Mouse (Mus musculus): ENCODE results near the gene Tnpo2. TPM values are rescaled to one million over a fixed set of nuclear protein-coding genes. Genes with fewer than 3 reads are reported as not detected.

The Tnpo2 gene
- total and polyA plus RNA-seq, 3 experiments, result 29.2 to 86.8 (median 62.3) TPM

DNA sequence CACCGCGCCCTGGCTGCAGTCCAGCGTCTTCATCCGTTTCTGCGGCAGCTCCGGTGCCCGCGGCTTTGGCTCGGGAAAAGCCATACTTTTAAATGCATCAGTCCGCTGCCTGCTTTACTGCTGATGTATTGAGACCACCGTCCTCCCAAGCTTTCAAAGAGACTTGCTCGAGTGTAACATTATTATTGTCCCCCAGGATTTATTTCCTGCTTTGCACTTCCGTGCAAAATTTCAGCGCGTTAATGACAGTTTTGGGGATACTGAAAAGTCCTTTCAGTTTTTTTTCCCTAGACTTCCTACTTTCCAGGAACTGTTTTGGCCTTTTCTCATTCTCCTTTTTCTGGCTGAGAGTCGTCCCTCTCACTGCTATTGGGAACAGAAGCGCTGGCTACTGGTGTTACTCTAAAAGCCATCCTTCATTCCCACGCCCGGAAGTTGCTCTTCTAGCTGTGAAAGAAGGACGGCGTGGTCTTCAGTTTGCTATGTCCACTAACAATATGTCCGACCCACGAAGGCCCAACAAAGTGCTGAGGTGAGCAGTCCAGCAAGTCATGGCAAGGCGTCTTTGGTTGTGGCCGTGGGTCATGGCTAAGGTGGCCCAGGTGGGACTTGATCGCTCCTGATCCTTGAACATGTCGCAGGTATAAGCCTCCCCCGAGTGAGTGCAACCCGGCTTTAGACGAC, 44.0 kb downstream of the Tnpo2 start, which contains the start of gene Wdr83os (continued):
- TF ChIP-seq SIN3A (IDR thresholded peaks at IDR 0.05; ENCODE audit: low read length) (peak; percentile 84), USF1 (IDR thresholded peaks at IDR 0.05; ENCODE audit: low read depth, low read length) (no peak), SMC3 (IDR thresholded peaks at IDR 0.05; ENCODE audit: low read depth, low read length) (peak; percentile 2; the same call in 1 of the 2 replicates), USF2 (IDR thresholded peaks at IDR 0.05; ENCODE audit: borderline replicate concordance in 1 of 2, insufficient read depth in 1 of 2, low read depth in 1 of 2, low read length in 2 of 2) (no peak), TCF12 (IDR thresholded peaks at IDR 0.05; ENCODE audit: low read depth, low read length) (no peak), MEF2A (IDR thresholded peaks at IDR 0.05; ENCODE audit: extremely low read depth, insufficient replicate concordance, low read depth, low read length, poor library complexity, severe bottlenecking) (no peak), UBTF (IDR thresholded peaks at IDR 0.05; ENCODE audit: borderline replicate concordance, insufficient read depth, low read depth, low read length) (no peak), NELFE (IDR thresholded peaks at IDR 0.05; ENCODE audit: low read depth, low read length) (no peak; the same call in 1 of the 2 replicates), CHD2 (IDR thresholded peaks at IDR 0.05; ENCODE audit: low read length) (no peak)

DNA sequence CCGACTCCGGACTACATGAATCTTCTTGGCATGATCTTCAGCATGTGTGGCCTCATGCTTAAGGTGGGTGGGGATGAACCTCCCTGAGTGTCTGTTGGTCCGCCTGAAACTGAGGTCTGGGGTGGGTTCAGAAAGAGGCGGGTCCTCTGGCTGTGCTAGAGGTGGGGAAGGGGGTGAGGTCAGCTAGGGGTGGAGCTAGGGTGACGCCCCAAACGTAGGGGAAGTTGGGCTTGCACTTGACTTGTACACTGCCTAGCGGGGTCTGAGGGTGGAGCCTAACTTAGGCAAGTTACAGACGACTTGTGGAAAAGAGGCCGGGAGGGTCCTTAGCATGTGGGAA, 44.5 kb downstream of the Tnpo2 start, which contains the start of gene Wdr83:
TSS of gene Wdr83 (minus strand) at position 91 of the 340 bp plus-strand sequence.
- peaks cover 8 to 30% of the 10 kb centered on the region in 2 experiments for H3K4me1 ChIP-seq (ENCODE audit: control insufficient read depth in 1 of 2, insufficient read depth in 2 of 2, low read length in 2 of 2)
- peak within 1 kb of the TSS; percentile 97 for H3K27ac ChIP-seq (ENCODE audit: control insufficient read depth, low read depth, low read length)
- peak within 1 kb of the TSS; percentile 89 for H3K9ac ChIP-seq (ENCODE audit: control insufficient read depth, low read depth, low read length, poor library complexity, severe bottlenecking)
- TF ChIP-seq TBP (IDR thresholded peaks at IDR 0.05; ENCODE audit: low read depth, low read length) (0 out of 2 replicates have a peak, but pooled peaks have one; percentile 32), USF1 (IDR thresholded peaks at IDR 0.05; ENCODE audit: low read depth, low read length) (no peak), RAD21 (IDR thresholded peaks at IDR 0.05; ENCODE audit: low read depth, low read length) (no peak), EP300 (IDR thresholded peaks at IDR 0.05; ENCODE audit: low read depth in 1 of 2, low read length in 2 of 2) (peak; percentile 14 to 20; a peak in 1 of 4 replicates), ELF1 (IDR thresholded peaks at IDR 0.05; ENCODE audit: low read depth, low read length) (0 out of 2 replicates have a peak, but pooled peaks have one; percentile 35), TCF12 (IDR thresholded peaks at IDR 0.05; ENCODE audit: low read depth, low read length) (0 out of 2 replicates have a peak, but pooled peaks have one; percentile 26), MAZ (IDR thresholded peaks at IDR 0.05; ENCODE audit: low read depth, low read length) (peak; percentile 70; the same call in 1 of the 2 replicates), NELFE (IDR thresholded peaks at IDR 0.05; ENCODE audit: low read depth, low read length) (peak; percentile 79), CHD2 (IDR thresholded peaks at IDR 0.05; ENCODE audit: low read length) (no peak), POLR2A (IDR thresholded peaks at IDR 0.05; ENCODE audit: control insufficient read depth in 1 of 2, insufficient read depth in 1 of 2, low read depth in 1 of 2, low read length in 2 of 2, poor library complexity in 1 of 2) (peak; percentile 63 to 80; a peak in 3 of 4 replicates), SMC3 (IDR thresholded peaks at IDR 0.05; ENCODE audit: low read depth, low read length) (peak; percentile 13; the same call in 1 of the 2 replicates), ZMIZ1 (IDR thresholded peaks at IDR 0.05; ENCODE audit: low read depth, low read length) (peak; percentile 62; the same call in 1 of the 2 replicates), MXI1 (IDR thresholded peaks at IDR 0.05; ENCODE audit: low read depth, low read length) (peak; percentile 28; the same call in 1 of the 2 replicates)
- H3K27me3 ChIP-seq (ENCODE audit: control insufficient read depth in 1 of 2, insufficient read depth in 2 of 2, low read length in 2 of 2), result no peaks in the 10 kb centered on the region
- peak within 1 kb of the TSS; percentile 85 to 91 for H3K4me3 ChIP-seq (ENCODE audit: control insufficient read depth in 1 of 2, insufficient read depth in 1 of 2, low read depth in 2 of 2, low read length in 2 of 2)
- H3K79me2 ChIP-seq (ENCODE audit: control insufficient read depth, insufficient read depth, low read length, poor library complexity), result peaks cover 10% of the 10 kb centered on the region
- peak; percentile 98 for DNase-seq (ENCODE audit: low read depth, low spot score)
- peaks cover 2 to 19% of the 10 kb centered on the region in 2 experiments for H3K36me3 ChIP-seq (ENCODE audit: control insufficient read depth in 1 of 2, insufficient read depth in 2 of 2, low read length in 2 of 2)
- H3K9me3 ChIP-seq (replicated peaks; ENCODE audit: insufficient read depth, low read length), result no peaks in the 10 kb centered on the region
